Mouse (Mus musculus): ENCODE data around the gene Ubash3b. TPM values are rescaled to one million over a fixed set of nuclear protein-coding genes. Genes with fewer than 3 reads are reported as not detected.
A peak's percentile ranks its signal among the peaks of the same experiment; 100 is the strongest.

Gene Ubash3b
- polyA plus RNA-seq, 1 experiment = 3.2 TPM

- Histone ChIP-seq H3K79me2 (ENCODE audit: control insufficient read depth, insufficient read depth) (no peaks in the 10 kb centered on the region), H3K4me3 (ENCODE audit: insufficient read depth, poor library complexity, severe bottlenecking) (no peak overlapping the region), H3K36me3 (ENCODE audit: control insufficient read depth, insufficient read depth) (no peaks in the 10 kb centered on the region), H3K27me3 (ENCODE audit: control insufficient read depth, insufficient read depth, insufficient read length) (no peaks in the 10 kb centered on the region), H3ac (ENCODE audit: control insufficient read depth, insufficient read length, low read depth) (no peak overlapping the region), H3K79me3 (ENCODE audit: low read depth) (no peaks in the 10 kb centered on the region)
- TF ChIP-seq USF1 (IDR thresholded peaks at IDR 0.05; ENCODE audit: low read depth) (no peak), MYOG (IDR thresholded peaks at IDR 0.05; ENCODE audit: control insufficient read depth, extremely low read depth, insufficient read length) (no peak), MAX (IDR thresholded peaks at IDR 0.05) (no peak), CEBPB (IDR thresholded peaks at IDR 0.05; ENCODE audit: low read depth) (no peak), MYOD1 (IDR thresholded peaks at IDR 0.05; ENCODE audit: control insufficient read depth, insufficient read length, low read depth) (no peak), CTCF (IDR thresholded peaks at IDR 0.05; ENCODE audit: control insufficient read depth, insufficient read depth, insufficient read length) (no peak), FOSL1 (IDR thresholded peaks at IDR 0.05; ENCODE audit: insufficient read depth, low read length, poor library complexity, severe bottlenecking) (no peak)
Measured at GRCm38 (mm10) chr9:41198501-41199265, 37.2 kb upstream of the Ubash3b start.

- H3K79me3 ChIP-seq (ENCODE audit: low read depth) = no peaks in the 10 kb centered on the region
- H3K79me2 ChIP-seq (ENCODE audit: control insufficient read depth, insufficient read depth) = no peaks in the 10 kb centered on the region
- no peaks in the 10 kb centered on the region for H3K27me3 ChIP-seq (ENCODE audit: control insufficient read depth, insufficient read depth, insufficient read length)
- TF ChIP-seq USF1 (IDR thresholded peaks at IDR 0.05; ENCODE audit: low read depth) (no peak), CTCF (IDR thresholded peaks at IDR 0.05; ENCODE audit: control insufficient read depth, insufficient read depth, insufficient read length) (no peak), CEBPB (IDR thresholded peaks at IDR 0.05; ENCODE audit: low read depth) (no peak)
- H3K4me3 ChIP-seq (ENCODE audit: insufficient read depth, poor library complexity, severe bottlenecking) = no peak overlapping the region
- H3K36me3 ChIP-seq (ENCODE audit: control insufficient read depth, insufficient read depth) = no peaks in the 10 kb centered on the region
- H3ac ChIP-seq (ENCODE audit: control insufficient read depth, insufficient read length, low read depth) = no peak overlapping the region
Measured at GRCm38 (mm10) chr9:41195742-41196311, 34.3 kb upstream of the Ubash3b start.

- Histone ChIP-seq H3K27me3 (ENCODE audit: control insufficient read depth, insufficient read depth, insufficient read length) (no peaks in the 10 kb centered on the region), H3K79me2 (ENCODE audit: control insufficient read depth, insufficient read depth) (no peaks in the 10 kb centered on the region), H3ac (ENCODE audit: control insufficient read depth, insufficient read length, low read depth) (no peak overlapping the region), H3K36me3 (ENCODE audit: control insufficient read depth, insufficient read depth) (no peaks in the 10 kb centered on the region), H3K79me3 (ENCODE audit: low read depth) (no peaks in the 10 kb centered on the region), H3K4me3 (ENCODE audit: insufficient read depth, poor library complexity, severe bottlenecking) (no peak overlapping the region)
- TF ChIP-seq FOSL1 (IDR thresholded peaks at IDR 0.05; ENCODE audit: insufficient read depth, low read length, poor library complexity, severe bottlenecking) (no peak), CTCF (IDR thresholded peaks at IDR 0.05; ENCODE audit: control insufficient read depth, insufficient read depth, insufficient read length) (no peak), MYOG (IDR thresholded peaks at IDR 0.05; ENCODE audit: control insufficient read depth, extremely low read depth, insufficient read length) (no peak), MYOD1 (IDR thresholded peaks at IDR 0.05; ENCODE audit: control insufficient read depth, insufficient read length, low read depth) (no peak), USF1 (IDR thresholded peaks at IDR 0.05; ENCODE audit: low read depth) (no peak), CEBPB (IDR thresholded peaks at IDR 0.05; ENCODE audit: low read depth) (no peak), MAX (IDR thresholded peaks at IDR 0.05) (no peak)
Measured at GRCm38 (mm10) chr9:41191651-41192210, 30.2 kb upstream of the Ubash3b start.

GRCm38 (mm10) chr9:41190745-41191482, 29.4 kb upstream of the Ubash3b start:
- Histone ChIP-seq H3K79me2 (ENCODE audit: control insufficient read depth, insufficient read depth) (no peaks in the 10 kb centered on the region), H3K79me3 (ENCODE audit: low read depth) (no peaks in the 10 kb centered on the region), H3K4me3 (ENCODE audit: insufficient read depth, poor library complexity, severe bottlenecking) (no peak overlapping the region), H3K36me3 (ENCODE audit: control insufficient read depth, insufficient read depth) (no peaks in the 10 kb centered on the region), H3K27me3 (ENCODE audit: control insufficient read depth, insufficient read depth, insufficient read length) (no peaks in the 10 kb centered on the region), H3ac (ENCODE audit: control insufficient read depth, insufficient read length, low read depth) (no peak overlapping the region)
- TF ChIP-seq CTCF (IDR thresholded peaks at IDR 0.05; ENCODE audit: control insufficient read depth, insufficient read depth, insufficient read length) (peak; percentile 82), USF1 (IDR thresholded peaks at IDR 0.05; ENCODE audit: low read depth) (no peak)

- Histone ChIP-seq H3K4me3 (ENCODE audit: insufficient read depth, poor library complexity, severe bottlenecking) (no peak overlapping the region), H3K36me3 (ENCODE audit: control insufficient read depth, insufficient read depth) (no peaks in the 10 kb centered on the region), H3K79me2 (ENCODE audit: control insufficient read depth, insufficient read depth) (no peaks in the 10 kb centered on the region), H3ac (ENCODE audit: control insufficient read depth, insufficient read length, low read depth) (no peak overlapping the region), H3K27me3 (ENCODE audit: control insufficient read depth, insufficient read depth, insufficient read length) (no peaks in the 10 kb centered on the region), H3K79me3 (ENCODE audit: low read depth) (no peaks in the 10 kb centered on the region)
- no peak for TF ChIP-seq MYOD1 (IDR thresholded peaks at IDR 0.05; ENCODE audit: control insufficient read depth, insufficient read length, low read depth)
Measured at GRCm38 (mm10) chr9:41187939-41188338, 26.4 kb upstream of the Ubash3b start.

GRCm38 (mm10) chr9:41187498-41187897, 26.0 kb upstream of the Ubash3b start:
- no peak for TF ChIP-seq MYOG (IDR thresholded peaks at IDR 0.05; ENCODE audit: control insufficient read depth, extremely low read depth, insufficient read length)
- no peak for TF ChIP-seq MAX (IDR thresholded peaks at IDR 0.05)
- no peak for TF ChIP-seq CTCF (IDR thresholded peaks at IDR 0.05; ENCODE audit: control insufficient read depth, insufficient read depth, insufficient read length)
- TF ChIP-seq FOSL1 (IDR thresholded peaks at IDR 0.05; ENCODE audit: insufficient read depth, low read length, poor library complexity, severe bottlenecking) = no peak
- no peak for TF ChIP-seq CEBPB (IDR thresholded peaks at IDR 0.05; ENCODE audit: low read depth)
- TF ChIP-seq USF1 (IDR thresholded peaks at IDR 0.05; ENCODE audit: low read depth) = no peak
- no peak for TF ChIP-seq MYOD1 (IDR thresholded peaks at IDR 0.05; ENCODE audit: control insufficient read depth, insufficient read length, low read depth)
- Histone ChIP-seq H3K79me2 (ENCODE audit: control insufficient read depth, insufficient read depth) (no peaks in the 10 kb centered on the region), H3K27me3 (ENCODE audit: control insufficient read depth, insufficient read depth, insufficient read length) (no peaks in the 10 kb centered on the region), H3K36me3 (ENCODE audit: control insufficient read depth, insufficient read depth) (no peaks in the 10 kb centered on the region), H3K79me3 (ENCODE audit: low read depth) (no peaks in the 10 kb centered on the region), H3ac (ENCODE audit: control insufficient read depth, insufficient read length, low read depth) (no peak overlapping the region), H3K4me3 (ENCODE audit: insufficient read depth, poor library complexity, severe bottlenecking) (no peak overlapping the region)
